Mouse (Mus musculus): ENCODE results near the gene Ccnyl1.

Gene Ccnyl1

DNA sequence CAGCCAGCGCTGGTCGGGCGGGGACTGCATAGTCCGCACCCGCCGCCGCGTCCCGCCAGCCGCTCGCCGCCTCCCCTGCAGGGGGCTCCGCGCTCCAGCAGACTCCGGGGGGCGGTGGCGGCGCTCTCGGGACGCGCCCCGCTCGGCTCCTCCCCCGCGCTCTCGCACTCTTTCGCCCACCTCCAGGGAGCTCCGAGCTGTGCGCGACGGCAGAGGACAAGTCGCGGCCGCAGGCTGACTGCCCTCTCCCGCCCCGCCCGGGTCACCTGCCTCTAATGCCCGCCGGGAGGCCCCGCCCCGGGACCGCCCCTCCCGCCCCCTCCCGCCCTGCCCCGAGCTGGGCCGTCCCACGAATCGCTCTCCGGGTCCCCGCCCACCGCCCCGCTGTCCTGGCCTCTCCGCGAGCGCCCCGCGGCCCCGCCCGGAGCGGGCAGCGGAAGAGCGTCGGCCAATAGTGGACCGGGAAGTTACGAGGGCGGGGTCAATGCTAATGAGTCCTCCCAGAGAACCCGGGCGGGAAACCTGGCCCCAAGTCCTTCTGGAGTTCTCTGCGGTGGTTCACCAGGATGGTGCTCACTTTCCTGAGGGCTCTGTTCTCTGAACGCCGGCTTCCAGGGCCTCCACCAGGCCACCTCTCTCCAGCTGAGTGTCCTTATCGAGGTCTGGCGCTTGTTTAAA is 47.4 kb downstream of the Ccnyl1 start, which contains the start of gene Fzd5:
Gene Fzd5, minus strand, starts transcription at position 250 of the 678 bp plus-strand sequence.
- DNase-seq (ENCODE audit: low spot score in 2 of 2): peak; percentile 56 to 60

DNA sequence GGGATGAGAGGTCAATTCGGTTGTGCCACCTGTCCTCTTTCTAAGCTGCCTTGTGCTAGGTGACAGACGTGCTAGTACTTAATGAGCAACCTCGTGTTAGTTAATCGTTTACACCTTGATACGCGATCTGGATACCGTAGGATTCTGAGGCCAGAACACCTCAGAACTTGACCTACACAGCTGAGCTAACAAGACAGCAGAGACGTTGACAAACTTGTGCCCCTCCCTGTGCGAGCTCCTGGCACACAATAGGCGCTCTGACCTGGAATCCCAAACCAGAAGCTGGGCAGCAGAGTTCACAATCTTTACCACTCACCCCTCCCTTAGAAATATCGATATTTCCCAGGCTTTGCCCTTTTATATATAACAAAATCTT is 47.9 kb downstream of the Ccnyl1 start:
- no peak for DNase-seq (ENCODE audit: low spot score in 2 of 2)

- DNase-seq (ENCODE audit: low spot score in 2 of 2): no peak
These were observed 48.4 kb downstream of the Ccnyl1 start for GRCm38 (mm10) chr1:64738661-64739082.

DNA sequence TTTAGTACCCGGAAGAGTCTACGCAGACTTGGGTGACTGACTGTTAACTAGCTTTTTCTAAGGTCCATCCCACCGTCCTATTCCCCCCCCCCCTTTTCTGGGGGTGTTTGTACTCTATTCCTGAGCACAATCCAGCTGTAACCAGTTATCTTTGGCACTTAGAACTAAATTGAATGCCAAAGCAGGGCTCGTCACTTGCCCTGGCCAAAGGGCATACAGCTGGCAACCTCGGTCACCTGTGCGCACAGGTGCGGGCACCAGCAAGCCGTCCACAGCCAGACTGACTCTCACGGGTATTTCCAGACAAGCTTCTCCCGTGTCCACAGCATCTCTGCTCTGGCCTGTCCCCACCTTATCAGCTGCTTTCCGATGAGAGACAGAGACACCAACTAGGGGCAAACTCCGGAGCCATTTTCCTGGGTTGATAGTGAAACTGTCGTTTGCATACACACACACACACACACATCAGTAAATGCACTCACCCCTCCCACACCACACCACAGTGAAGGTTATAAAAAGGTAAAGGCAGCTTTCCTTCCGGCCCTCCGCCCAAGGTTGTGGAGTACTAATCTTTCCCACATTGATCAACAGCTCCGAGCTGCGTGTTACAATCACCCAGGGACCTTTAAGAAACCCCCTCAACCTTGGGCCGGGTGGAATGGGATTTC is 52.6 kb downstream of the Ccnyl1 start:
- DNase-seq (ENCODE audit: low spot score in 2 of 2): no peak

- no peak for DNase-seq (ENCODE audit: low spot score in 2 of 2)
These were observed 54.4 kb downstream of the Ccnyl1 start for GRCm38 (mm10) chr1:64744616-64745015.

- no peak for DNase-seq (ENCODE audit: low spot score in 2 of 2)
These were observed 62.9 kb downstream of the Ccnyl1 start for GRCm38 (mm10) chr1:64753109-64753508.

GRCm38 (mm10) chr1:64753668-64754067 is 63.4 kb downstream of the Ccnyl1 start:
- DNase-seq (ENCODE audit: low spot score in 2 of 2): no peak

DNA sequence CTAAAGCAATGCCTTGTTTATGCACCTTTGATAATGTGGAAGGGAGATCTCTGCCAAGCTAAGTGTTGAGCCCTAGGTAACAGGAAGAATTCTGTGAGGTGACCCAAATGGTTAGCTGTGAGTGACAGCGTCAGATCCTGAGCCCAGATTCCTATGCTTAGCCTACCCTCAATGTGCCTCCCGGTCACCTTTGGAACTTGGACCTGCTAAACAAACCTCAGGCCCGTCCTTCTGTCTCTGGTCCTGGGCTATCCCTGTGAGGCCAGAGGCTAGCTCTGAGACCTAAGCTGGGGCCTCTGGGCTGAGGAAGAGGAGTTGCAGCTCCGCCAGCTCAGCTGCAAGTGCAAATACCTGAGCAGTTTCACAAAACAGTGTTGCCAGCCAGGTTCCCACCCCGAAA is 64.4 kb downstream of the Ccnyl1 start:
- no peak for DNase-seq (ENCODE audit: low spot score in 2 of 2)

DNA sequence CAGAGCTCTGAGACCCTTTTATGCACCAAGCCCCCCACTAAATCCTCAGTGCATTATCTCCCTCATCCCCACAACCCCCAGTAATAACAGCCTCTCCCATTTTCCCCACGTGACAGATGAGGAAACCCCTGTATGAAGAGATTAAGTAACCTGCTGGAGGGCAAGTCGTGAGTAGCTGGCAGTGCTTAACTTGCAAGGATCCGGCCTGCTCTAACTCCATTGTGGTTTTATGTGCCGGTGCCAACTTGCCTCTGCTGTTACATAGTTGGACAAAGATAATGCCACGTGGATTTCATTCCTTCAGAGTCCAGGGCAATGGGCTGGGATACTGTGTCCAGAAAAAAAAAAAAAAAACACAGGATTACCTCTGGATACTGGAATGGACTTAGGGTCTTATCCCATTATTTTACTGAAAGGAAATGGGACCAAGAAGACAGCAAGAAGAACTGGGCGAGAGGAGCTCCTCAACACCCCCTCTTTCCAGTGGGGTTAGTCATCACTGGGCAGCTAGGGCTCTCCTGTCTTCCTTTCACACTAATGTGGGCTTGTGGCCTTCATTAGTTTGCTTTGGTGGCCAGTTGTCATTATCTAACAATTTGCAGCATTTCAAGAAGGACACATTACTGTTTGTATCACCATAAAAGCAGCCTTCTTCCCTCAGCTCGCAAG is 65.8 kb downstream of the Ccnyl1 start:
- no peak for DNase-seq (ENCODE audit: low spot score in 2 of 2)

GRCm38 (mm10) chr1:64756640-64757030 is 66.4 kb downstream of the Ccnyl1 start:
- no peak for DNase-seq (ENCODE audit: low spot score in 2 of 2)

- DNase-seq (ENCODE audit: low spot score in 2 of 2): no peak
These were observed 67.0 kb downstream of the Ccnyl1 start for GRCm38 (mm10) chr1:64757254-64757653.

- DNase-seq (ENCODE audit: low spot score in 2 of 2): no peak
These were observed 67.5 kb downstream of the Ccnyl1 start for GRCm38 (mm10) chr1:64757766-64758165.

DNA sequence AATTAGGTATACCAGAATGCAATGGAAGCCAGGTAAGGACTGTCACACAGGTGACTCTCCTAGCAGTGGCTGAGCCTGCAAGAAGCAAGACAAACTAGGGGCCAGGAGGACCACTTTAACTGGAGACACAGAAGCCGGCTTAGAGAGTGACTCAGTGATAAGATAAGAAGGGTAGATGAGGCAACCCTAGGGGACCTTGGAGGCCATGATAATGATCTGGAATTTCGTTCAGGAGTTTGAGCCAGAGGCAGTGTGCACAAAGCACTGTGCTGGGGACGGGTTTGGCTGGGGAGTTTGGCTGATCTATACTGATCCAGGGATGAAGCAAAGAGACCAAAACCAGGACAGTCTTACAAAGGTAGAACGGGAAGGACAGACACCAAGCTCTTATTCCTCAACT is 71.4 kb downstream of the Ccnyl1 start:
- no peak for DNase-seq (ENCODE audit: low spot score in 2 of 2)

GRCm38 (mm10) chr1:64770169-64770568 is 79.9 kb downstream of the Ccnyl1 start:
- no peak for DNase-seq (ENCODE audit: low spot score in 2 of 2)

DNA sequence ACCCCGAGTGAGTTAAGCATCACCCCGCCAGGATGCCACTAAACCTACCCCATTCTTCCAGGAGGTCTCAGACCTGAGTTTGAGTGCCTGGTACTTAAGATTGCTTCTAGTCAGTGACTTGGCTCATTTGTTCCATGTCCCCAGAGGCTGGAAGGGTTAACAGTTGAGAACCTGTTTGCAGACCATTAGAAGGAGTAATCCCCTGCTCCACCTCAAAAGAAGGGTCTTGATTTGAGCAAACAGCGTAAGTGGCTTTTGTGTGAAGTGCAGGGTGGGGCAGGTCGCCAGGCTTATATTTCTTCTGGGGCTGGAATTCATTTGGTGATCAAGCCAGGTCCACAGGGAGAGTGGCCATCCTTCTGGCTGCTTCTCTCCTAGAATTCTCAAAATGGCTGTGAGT is 83.0 kb downstream of the Ccnyl1 start:
- DNase-seq (ENCODE audit: low spot score in 2 of 2): no peak

Data from right cerebral cortex, adult 2 months (tissue).